Mouse (Mus musculus): ENCODE results near the gene Tcf19.
"Not testable (repeated sequence)": the region's sequence is repeated elsewhere in the genome, so short reads cannot be mapped to it uniquely, and the experiment has no call there.

Tcf19 gene

DNA sequence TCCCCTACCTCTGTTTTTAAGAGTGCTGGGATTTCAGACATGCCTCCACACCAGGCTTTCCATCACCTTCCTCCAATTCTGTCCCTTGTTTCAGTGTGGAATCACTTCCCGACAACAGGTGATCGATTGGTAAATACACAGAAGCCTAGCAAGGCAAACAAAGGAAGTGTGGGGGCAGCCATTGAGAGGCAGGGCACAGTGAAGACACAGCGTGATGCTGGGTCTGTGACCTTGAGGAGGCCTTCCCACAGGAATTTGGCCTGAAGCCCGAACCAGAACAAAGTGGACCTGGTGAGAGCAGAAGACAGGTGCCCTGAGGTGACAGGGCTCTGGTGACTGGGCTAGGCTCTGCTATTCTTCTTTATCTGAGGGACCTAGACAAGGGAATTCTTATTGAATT is 30.9 kb downstream of the Tcf19 start:
- DNase-seq (ENCODE audit: low read depth, low spot score), result no peak

DNA sequence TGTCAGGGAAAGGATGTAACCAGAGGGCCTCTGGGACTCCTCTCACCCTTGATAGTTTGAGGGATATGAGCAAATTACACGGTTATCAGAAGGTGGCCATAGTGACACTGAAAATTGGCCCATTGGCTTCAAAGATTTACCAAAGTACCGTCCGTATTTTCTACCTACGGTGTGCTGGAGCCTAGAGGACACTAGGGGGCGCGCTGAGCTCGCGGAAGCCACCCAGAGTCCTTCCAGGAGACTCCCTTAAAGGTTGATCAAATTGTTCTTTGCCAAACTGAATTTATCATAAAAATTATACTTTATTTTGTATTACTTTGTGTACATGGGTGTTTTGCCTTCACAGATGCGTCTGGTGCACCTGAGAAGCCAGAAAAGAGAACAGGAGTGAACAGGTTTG is 32.6 kb downstream of the Tcf19 start:
- peak; percentile 43 for DNase-seq (ENCODE audit: low read depth, low spot score)

DNA sequence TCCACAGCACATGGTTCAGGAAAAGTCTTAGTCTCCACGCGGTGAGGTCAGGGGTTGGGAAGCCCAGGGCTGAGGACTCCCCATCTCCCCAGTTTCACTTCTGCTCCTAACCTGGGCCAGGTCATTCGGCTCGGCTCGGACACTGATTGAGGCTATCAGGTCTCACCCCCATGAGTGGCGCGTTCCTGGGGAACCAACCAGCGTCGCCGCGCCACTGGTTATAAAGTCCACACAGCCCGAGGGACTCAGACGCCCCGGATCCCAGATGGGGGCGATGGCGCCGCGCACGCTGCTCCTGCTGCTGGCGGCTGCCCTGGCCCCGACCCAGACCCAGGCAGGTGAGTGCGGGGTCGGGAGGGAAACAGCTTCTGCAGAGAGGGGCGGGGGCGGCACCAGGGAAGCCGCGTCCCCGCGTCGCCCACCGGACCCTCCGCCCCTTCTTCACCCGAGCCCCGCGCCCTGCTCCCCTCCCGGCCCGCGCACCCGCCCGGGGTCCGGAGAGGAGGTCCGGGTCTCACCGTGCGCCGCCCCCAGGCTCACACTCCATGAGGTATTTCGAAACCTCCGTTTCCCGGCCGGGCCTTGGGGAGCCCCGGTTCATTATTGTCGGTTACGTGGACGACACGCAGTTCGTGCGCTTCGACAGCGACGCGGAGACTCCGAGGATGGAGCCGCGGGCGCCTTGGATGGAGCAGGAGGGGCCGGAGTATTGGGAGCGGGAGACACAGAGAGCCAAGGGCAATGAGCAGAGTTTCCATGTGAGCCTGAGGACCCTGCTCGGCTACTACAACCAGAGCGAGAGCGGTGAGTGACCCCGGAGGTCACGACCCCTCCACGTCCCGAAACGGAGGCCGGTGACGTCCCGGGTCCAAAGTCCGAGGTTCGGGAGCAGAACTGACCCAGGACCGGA is 46.5 kb downstream of the Tcf19 start, which contains the start of gene H2-Q10:
Gene H2-Q10, plus strand, starts transcription at position 248 of the 910 bp plus-strand sequence.
- DNase-seq (ENCODE audit: low read depth, low spot score), result no peak

DNA sequence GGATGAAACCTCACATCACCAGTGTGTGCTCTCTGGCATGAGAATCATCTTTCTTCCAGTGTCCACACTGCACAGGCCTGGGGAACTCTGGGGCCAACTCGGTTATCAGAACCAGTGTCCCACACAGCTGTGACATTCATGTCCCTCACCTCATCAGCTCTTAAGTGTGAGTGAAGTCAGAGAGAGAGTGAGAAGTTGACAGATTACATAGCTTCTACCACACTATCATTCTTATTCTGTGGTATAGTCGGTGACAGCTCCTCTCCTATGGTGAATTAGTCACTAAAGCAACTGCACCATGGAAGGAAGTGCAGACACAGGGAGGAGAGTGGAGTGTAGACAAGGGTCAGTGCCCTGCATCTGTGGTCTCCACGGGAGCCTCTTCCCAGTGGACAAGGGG is 47.7 kb downstream of the Tcf19 start:
- DNase-seq (ENCODE audit: low read depth, low spot score), result not testable (repeated sequence)

DNA sequence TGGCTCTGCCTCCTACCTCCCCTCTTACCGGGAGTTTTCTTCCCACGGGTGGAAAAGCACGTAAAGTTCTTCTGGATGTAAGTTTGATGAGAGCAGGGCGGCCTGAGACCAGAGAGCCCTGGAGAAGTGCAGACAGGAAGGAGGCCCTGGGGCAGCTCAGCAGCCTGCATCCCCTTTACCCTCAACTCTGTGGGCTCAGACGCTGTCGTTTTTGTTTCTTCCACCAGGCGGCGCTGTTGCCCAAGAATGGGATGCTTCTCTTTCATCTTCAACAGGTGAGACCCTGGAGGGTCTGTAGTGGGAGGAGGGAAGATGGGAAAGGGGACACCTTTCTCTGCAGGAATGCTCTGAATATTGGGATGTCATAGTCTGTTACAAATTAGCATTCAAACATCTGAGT is 51.0 kb downstream of the Tcf19 start:
- not testable (repeated sequence) for DNase-seq (ENCODE audit: low read depth, low spot score)
